Mouse (Mus musculus): ENCODE measurements around the gene Gemin2.

- TF ChIP-seq POLR2A (IDR thresholded peaks at IDR 0.05; ENCODE audit: low read depth, low read length) (no peak), CTCF (IDR thresholded peaks at IDR 0.05; ENCODE audit: extremely low read depth, insufficient read depth, insufficient read length, insufficient replicate concordance) (no peak)
Measured at GRCm38 (mm10) chr12:59076996-59077395, 63.8 kb downstream of the Gemin2 start.
